Mouse (Mus musculus) embryo, embryonic 9.5 days (tissue): ENCODE results near the gene Gm20532.

Experiments
- DNase-seq: peaks from one replicate; pipeline ENCODE4 v3.0.0-alpha.2; 2017; ENCODE audit errors: extremely low spot score

Gene Gm20532

GRCm38 (mm10) chr2:26646643-26647293, 60.3 kb downstream of the Gm20532 start:
- DNase-seq = peak; percentile 91

GRCm38 (mm10) chr2:26654687-26655086, 68.2 kb downstream of the Gm20532 start:
- DNase-seq = no peak

- DNase-seq = no peak
Observed at GRCm38 (mm10) chr2:26657426-26657825, 71.0 kb downstream of the Gm20532 start.

- no peak for DNase-seq
Observed at GRCm38 (mm10) chr2:26661143-26661752, 74.8 kb downstream of the Gm20532 start.

- DNase-seq = no peak
Observed at GRCm38 (mm10) chr2:26661768-26662508, 75.5 kb downstream of the Gm20532 start.

- DNase-seq = no peak
Observed at GRCm38 (mm10) chr2:26662509-26662882, 76.1 kb downstream of the Gm20532 start.

GRCm38 (mm10) chr2:26663112-26663511, 76.7 kb downstream of the Gm20532 start:
- no peak for DNase-seq

- peak; percentile 41 for DNase-seq
Observed at GRCm38 (mm10) chr2:26663551-26663950, 77.1 kb downstream of the Gm20532 start.

GRCm38 (mm10) chr2:26668746-26669145, 82.3 kb downstream of the Gm20532 start:
- no peak for DNase-seq

- DNase-seq = no peak
Observed at GRCm38 (mm10) chr2:26671182-26671581, 84.7 kb downstream of the Gm20532 start, which contains the start of gene Lcn4. Lcn4 (minus strand) TSS chr2:26671282.
